Mouse (Mus musculus) hindbrain, embryonic 12.5 days (tissue): ENCODE data around the gene Itih4. TPM values are rescaled to one million over a fixed set of nuclear protein-coding genes. Genes with fewer than 3 reads are reported as not detected.

Source experiments
- ATAC-seq: fragments of 200-750 bp; cut with Nextera tagmentation; 2 replicates; pipeline ENCODE4 v1.8.0; 2017; ENCODE audit warnings: moderate TSS enrichment; ENCODE audit not compliant: low FRiP score
- H3K27ac ChIP-seq: fragments of 300-500 bp; sonication (generic); 2 replicates; pipeline ENCODE4 v1.5.1; 2016; ENCODE audit warnings: mild to moderate bottlenecking
- H3K27me3 ChIP-seq: fragments of 300-500 bp; sonication (generic); 2 replicates; pipeline ENCODE4 v1.6.1; 2016; ENCODE audit warnings: mild to moderate bottlenecking
- H3K36me3 ChIP-seq: fragments of 300-500 bp; sonication (generic); 2 replicates; pipeline ENCODE4 v1.6.1; 2016; ENCODE audit warnings: mild to moderate bottlenecking
- H3K4me1 ChIP-seq: fragments of 300-500 bp; sonication (generic); 2 replicates; pipeline ENCODE4 v1.6.1; 2016
- H3K4me2 ChIP-seq: fragments of 300-500 bp; sonication (generic); replicated peaks from 2 replicates; pipeline ENCODE4 v1.6.1; 2016; ENCODE audit warnings: mild to moderate bottlenecking
- H3K4me3 ChIP-seq: fragments of 300-500 bp; sonication (generic); 2 replicates; pipeline ENCODE4 v1.5.1; 2016; ENCODE audit warnings: mild to moderate bottlenecking
- H3K9ac ChIP-seq: fragments of 300-500 bp; sonication (generic); 2 replicates; pipeline ENCODE4 v1.6.1; 2016; ENCODE audit warnings: mild to moderate bottlenecking, moderate library complexity
- H3K9me3 ChIP-seq: fragments of 300-500 bp; sonication (generic); replicated peaks from 2 replicates; pipeline ENCODE4 v1.6.1; 2016; ENCODE audit warnings: mild to moderate bottlenecking
- WGBS: fragments of 180-500 bp; shearing (Covaris S2); methylation state at CpG from one replicate; pipeline ENCODE4 v1.1.7; 2016; 5-methylcytosine and 5-hydroxymethylcytosine counted together
- polyA plus RNA-seq: library from polyadenylated mRNA; unstranded; fragments of >200 nt; fragmentation: Nextera tagmentation; extraction: Ambion mirVana; gene quantifications from 2 replicates; pipeline ENCODE4 v1.2.1, GENCODE M21; 2016

Itih4 gene
- polyA plus RNA-seq, 1 experiment from 2014 or later, result 0.19 TPM

DNA sequence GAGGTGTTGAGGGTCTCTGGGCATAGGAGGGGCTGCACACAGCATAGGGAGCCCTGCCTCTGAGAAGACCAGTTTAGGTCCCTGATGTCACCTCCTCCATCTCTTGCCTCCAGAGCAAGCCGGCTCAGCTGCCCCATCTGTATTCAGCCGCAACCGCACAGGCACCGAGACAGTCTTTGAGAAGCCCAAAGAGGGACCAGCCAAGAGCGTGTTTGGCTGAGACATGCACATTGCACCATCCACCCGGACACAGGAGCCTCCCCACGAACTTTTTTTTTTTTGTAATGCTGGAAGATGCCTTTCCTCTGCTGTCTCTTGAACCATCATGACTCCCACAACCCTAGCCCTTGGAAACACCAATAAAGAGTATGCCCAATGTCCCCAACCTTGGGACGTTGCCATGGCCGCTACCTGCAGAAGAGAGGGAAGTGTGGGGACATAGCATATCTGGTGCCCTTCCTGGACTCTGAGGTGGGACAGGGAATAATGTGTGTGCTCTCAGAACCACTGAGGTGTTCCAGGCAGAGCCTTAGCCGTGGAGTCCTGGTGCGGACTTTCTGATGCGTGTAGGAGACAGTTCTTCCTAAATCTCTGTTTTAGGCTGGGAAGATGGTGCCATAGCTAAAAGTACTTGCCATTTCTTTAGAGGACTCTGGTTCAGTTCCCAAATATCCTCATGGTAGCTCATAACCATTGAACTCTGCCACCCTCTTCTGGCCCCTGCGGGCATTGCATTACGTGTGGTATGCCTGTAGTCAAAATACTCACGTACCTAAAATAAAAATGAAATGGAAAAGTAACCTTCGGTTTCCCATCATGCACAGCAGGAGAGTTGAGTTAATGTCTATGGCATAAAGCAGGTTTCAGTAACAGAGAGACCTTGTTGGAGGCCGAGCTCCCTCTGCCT lies 5.2 kb upstream of the Itih4 start:
- no peaks in the 10 kb centered on the region for H3K27me3 ChIP-seq
- no peaks in the 10 kb centered on the region for H3K9me3 ChIP-seq
- no peak overlapping the region for H3K4me3 ChIP-seq
- H3K36me3 ChIP-seq, result 0 out of 2 replicates have a peak, but pooled peaks cover 11% of the 10 kb centered on the region
- peaks cover 3% of the 10 kb centered on the region; the same call in 1 of the 2 replicates for H3K4me1 ChIP-seq
- no peak for ATAC-seq
- no peak overlapping the region for H3K27ac ChIP-seq
- H3K4me2 ChIP-seq, result no peak overlapping the region
- H3K9ac ChIP-seq, result no peak overlapping the region
- WGBS, result 85% methylated on average over 17 of the region's 17 CpGs

DNA sequence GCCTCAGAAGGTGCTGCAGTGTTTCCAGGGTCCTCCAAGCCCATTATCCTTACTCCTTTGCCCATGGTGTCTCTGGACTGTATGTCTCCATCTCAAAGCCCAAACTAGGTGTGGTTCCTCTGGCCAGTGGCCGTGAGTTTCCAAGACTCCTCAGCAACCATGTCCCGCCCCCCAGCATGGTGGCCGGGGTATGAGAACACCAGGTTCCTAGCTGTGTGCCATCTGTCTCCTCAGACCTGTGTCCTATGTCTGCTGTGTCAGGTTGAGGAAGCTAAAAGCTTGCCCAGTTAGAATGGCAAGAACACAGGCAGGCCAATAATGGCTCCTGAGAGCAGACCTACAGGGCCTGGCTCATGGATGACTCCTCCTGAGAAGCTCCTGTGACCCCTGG lies 4.6 kb upstream of the Itih4 start:
- H3K27ac ChIP-seq, result no peak overlapping the region
- H3K9me3 ChIP-seq, result no peaks in the 10 kb centered on the region
- H3K9ac ChIP-seq, result no peak overlapping the region
- ATAC-seq, result no peak
- 94% methylated on average over 3 of the region's 3 CpGs for WGBS
- no peak overlapping the region for H3K4me3 ChIP-seq
- 0 out of 2 replicates have a peak, but pooled peaks cover 7% of the 10 kb centered on the region for H3K36me3 ChIP-seq
- H3K27me3 ChIP-seq, result no peaks in the 10 kb centered on the region
- H3K4me2 ChIP-seq, result no peak overlapping the region
- peaks cover 3% of the 10 kb centered on the region; the same call in 1 of the 2 replicates for H3K4me1 ChIP-seq

DNA sequence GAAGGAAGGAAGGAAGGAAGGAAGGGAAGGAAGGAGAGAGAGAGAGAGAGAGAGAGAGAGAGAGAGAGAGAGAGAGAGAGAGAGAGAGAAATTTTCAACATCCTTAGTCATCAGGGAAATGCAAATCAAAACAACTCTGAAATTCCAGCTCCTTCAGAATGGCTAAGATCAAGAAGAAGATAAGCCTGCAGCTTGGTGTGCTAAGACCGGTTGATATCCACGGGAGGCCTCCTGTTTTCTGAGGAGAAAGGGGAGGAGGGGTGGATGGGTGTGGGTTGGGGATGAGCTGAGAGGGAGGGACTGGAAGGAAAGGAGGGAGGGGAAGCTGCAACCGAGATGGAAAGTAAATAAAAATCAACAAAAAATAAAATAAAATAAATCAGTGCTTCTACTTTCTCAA lies 978 bp upstream of the Itih4 start:
- Histone ChIP-seq H3K4me1 (0 out of 2 replicates have a peak, but pooled peaks cover 3% of the 10 kb centered on the region), H3K36me3 (no peaks in the 10 kb centered on the region), H3K27ac (no peak overlapping the region), H3K9me3 (no peaks in the 10 kb centered on the region), H3K27me3 (no peaks in the 10 kb centered on the region), H3K4me2 (no peak overlapping the region), H3K4me3 (no peak overlapping the region), H3K9ac (no peak overlapping the region)
- WGBS, result 32% methylated on average over 3 of the region's 3 CpGs
- no peak for ATAC-seq

DNA sequence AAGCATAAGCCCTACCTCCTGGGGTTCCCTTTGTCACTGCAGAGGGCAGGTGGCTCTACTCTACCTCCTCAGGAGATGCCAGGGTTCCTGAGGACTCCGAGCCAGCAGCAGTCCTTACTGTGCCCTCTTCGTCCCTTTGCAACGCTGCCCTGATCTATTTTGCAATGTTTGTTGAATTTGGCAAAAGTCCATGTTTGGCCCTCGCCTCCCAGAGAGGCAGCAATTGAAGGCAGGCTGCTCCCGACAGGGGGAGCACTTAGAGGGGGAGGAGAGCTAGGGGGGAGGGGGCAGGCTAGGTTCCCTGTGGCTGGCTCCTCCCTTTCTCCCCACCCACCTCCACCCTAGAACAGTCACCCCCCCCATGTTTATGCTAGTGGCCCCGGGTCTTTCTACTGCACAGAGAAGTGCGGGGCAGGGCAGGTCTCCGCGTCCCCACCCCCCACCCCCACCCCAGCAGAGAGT lies 2.0 kb downstream of the Itih4 start:
- Histone ChIP-seq H3K9ac (no peak overlapping the region), H3K9me3 (no peaks in the 10 kb centered on the region), H3K4me2 (no peak overlapping the region; the same call in 1 of the 2 replicates), H3K27ac (no peak overlapping the region), H3K27me3 (no peaks in the 10 kb centered on the region), H3K4me1 (0 out of 2 replicates have a peak, but pooled peaks cover 3% of the 10 kb centered on the region), H3K4me3 (no peak overlapping the region), H3K36me3 (no peaks in the 10 kb centered on the region)
- 21% methylated on average over 9 of the region's 9 CpGs for WGBS
- no peak for ATAC-seq

DNA sequence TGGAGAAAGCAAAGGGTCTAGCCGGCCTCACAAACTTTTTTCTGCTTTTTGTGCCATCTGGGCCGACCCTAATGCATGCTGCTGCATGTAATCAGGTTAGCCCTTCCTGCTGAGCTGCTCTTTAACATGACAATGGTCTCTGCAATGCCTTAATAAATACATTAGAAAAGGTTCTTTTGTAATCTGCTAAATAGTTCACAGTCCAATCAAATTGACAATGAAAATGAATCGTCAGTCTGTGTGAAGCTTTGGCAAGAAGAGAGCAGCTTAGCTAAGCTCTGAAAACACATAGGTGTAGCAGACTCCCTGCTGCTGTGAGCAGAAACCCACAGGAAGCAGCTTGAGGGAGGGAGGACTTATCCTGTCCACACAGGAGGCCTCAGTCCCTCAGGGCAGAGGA lies 13.7 kb downstream of the Itih4 start:
- H3K4me2 ChIP-seq, result no peak overlapping the region
- H3K4me1 ChIP-seq, result no peaks in the 10 kb centered on the region
- H3K27me3 ChIP-seq, result no peaks in the 10 kb centered on the region
- no peak overlapping the region for H3K27ac ChIP-seq
- no peaks in the 10 kb centered on the region for H3K9me3 ChIP-seq
- no peaks in the 10 kb centered on the region for H3K36me3 ChIP-seq
- no peak for ATAC-seq
- 37% methylated on average over 3 of the region's 3 CpGs for WGBS
- H3K4me3 ChIP-seq, result no peak overlapping the region
- H3K9ac ChIP-seq, result no peak overlapping the region

DNA sequence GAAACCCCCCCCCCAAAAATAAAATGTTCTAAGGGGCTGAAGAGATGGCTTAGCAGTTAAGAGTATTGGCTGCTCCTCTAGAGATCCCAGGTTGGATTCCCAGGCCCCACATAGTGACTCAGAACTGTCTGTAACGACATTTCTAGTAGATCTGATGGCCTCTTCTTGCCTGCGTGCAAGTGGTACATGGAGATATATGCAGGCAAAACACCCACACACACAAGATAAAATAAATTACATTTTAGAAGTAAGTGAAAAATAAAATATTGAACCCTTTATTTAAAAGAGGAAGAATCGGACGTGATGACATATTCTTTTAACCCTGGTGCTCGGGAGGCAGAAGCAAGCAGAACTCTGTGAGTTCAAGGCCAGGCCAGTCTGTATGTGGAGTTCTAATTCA lies 16.4 kb downstream of the Itih4 start:
- Histone ChIP-seq H3K9ac (no peak overlapping the region), H3K4me3 (no peak overlapping the region), H3K4me2 (no peak overlapping the region), H3K27me3 (no peaks in the 10 kb centered on the region), H3K36me3 (no peaks in the 10 kb centered on the region), H3K9me3 (no peaks in the 10 kb centered on the region), H3K4me1 (no peaks in the 10 kb centered on the region), H3K27ac (no peak overlapping the region)
- no peak for ATAC-seq
- WGBS, result 95% methylated on average over 5 of the region's 5 CpGs

DNA sequence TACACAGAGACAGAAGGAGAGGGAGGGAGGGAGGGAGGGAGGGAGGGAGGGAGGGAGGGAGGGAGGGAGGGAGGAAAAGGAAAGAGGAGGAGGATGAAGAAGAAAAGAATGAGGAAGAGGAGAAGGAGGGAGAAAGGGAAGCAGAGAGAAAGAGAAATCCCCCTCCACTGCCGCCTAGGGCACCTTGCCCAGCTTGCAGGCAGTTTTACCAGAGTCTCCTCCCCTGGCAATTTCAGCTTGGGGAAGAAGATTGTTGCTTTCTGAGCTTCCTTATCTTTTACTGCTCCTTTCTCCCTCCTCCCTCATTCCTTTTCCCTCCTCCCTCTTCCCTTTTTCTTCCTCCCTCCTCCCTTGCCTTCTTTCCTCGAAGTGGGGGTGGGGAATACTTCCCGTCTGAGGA lies 16.8 kb downstream of the Itih4 start:
- H3K9me3 ChIP-seq, result no peaks in the 10 kb centered on the region
- H3K36me3 ChIP-seq, result no peaks in the 10 kb centered on the region
- H3K4me3 ChIP-seq, result no peak overlapping the region
- H3K27ac ChIP-seq, result no peak overlapping the region
- WGBS, result 77% methylated on average over 3 of the region's 3 CpGs
- no peaks in the 10 kb centered on the region for H3K4me1 ChIP-seq
- no peak for ATAC-seq
- H3K4me2 ChIP-seq, result no peak overlapping the region
- H3K9ac ChIP-seq, result no peak overlapping the region
- H3K27me3 ChIP-seq, result no peaks in the 10 kb centered on the region

DNA sequence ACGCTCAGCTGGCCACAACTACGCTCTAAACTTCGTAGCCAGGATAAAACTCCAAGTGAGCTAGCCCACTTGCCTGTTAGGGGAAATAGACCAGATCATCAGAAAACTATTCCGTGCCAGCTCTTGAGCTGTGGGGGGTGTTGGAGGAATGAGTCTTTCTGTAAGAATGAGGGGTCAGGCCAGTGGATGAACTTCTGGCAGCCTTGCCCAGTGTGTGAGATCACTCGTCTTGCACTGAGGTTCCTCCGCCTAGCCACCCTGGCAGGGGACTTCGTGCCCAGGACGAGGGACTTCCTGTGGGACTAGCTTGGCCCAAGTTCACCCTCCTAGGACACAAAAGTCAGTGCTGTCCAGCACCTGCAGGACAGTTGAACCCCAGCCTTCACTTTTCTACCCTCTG lies 18.0 kb downstream of the Itih4 start:
- 84% methylated on average over 8 of the region's 8 CpGs for WGBS
- Histone ChIP-seq H3K27ac (no peak overlapping the region), H3K4me3 (no peak overlapping the region)

DNA sequence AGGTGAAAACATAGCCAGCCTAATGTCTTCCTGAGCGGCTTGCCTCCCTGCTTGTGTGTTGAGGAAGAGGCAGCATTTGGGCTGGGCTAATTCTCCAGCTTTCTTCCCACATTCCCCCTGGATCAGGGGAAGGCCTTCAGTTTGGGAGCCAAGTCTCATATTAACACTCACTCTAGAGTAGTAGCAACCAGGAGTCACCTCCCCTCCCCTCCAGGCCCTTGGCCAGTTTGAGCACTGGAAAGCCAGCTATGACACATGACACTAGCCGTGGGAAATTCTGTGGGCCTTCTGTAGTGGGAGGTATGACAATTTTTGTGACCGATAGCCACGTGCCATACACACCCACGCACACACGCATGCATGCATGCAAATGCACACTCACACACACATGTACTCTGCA lies 19.7 kb downstream of the Itih4 start:
- Histone ChIP-seq H3K36me3 (no peaks in the 10 kb centered on the region), H3K4me2 (no peak overlapping the region), H3K4me1 (no peaks in the 10 kb centered on the region), H3K4me3 (no peak overlapping the region), H3K27ac (no peak overlapping the region), H3K9me3 (no peaks in the 10 kb centered on the region), H3K9ac (no peak overlapping the region), H3K27me3 (no peaks in the 10 kb centered on the region)
- WGBS, result 89% methylated on average over 6 of the region's 6 CpGs
- ATAC-seq, result no peak

More for the DNA sequence above, 18.0 kb downstream of the Itih4 start:
- ATAC-seq, result no peak
- Histone ChIP-seq H3K27me3 (no peaks in the 10 kb centered on the region), H3K4me1 (no peaks in the 10 kb centered on the region), H3K4me2 (no peak overlapping the region), H3K9ac (no peak overlapping the region), H3K36me3 (no peaks in the 10 kb centered on the region), H3K9me3 (no peaks in the 10 kb centered on the region)

DNA sequence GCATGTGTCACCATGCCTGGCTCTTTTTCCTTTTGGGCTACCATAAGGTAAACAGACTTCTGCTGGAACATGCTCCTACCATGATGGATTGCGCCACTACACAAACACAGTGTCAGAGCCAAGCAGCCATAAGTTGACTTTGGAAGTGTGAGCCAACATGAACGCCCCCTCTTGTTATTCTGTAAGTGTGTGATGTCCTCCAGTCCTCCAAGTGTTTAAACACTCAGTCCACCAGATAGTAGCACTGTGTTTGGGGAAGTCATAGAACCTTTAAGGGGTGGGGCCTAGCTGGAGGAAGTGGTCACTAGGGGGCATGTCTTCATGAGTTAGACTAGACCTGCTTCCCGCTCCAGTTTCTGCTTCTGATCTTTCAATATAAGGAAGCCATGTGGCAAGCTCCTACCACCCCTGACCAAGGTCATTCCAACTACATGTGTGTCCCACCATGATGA lies 21.6 kb downstream of the Itih4 start:
- Histone ChIP-seq H3K27ac (no peak overlapping the region), H3K4me1 (no peaks in the 10 kb centered on the region), H3K9ac (no peak overlapping the region), H3K9me3 (no peaks in the 10 kb centered on the region), H3K36me3 (no peaks in the 10 kb centered on the region), H3K27me3 (no peaks in the 10 kb centered on the region), H3K4me3 (no peak overlapping the region), H3K4me2 (no peak overlapping the region)
- no peak for ATAC-seq
- WGBS, result 88% methylated on average over 3 of the region's 3 CpGs

DNA sequence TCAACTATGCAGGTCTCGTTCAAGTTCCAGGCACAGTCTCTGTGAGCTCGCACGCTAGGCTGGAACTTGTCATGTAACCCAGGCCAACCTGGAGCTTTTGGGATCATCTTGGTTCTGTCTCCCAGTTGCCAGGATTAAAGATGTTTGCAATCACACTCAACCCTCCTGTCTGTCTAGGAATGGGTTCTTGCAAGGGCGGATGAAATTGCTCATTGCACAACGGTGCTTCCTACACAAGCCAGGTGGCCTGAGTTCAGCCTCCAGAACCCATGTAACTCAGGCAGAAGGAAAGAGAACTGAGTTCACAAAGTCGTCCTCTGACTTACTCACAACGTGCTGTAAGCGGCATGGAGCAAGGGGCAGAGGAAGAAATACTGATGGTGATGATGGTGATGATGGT lies 24.9 kb downstream of the Itih4 start:
- WGBS, result 94% methylated on average over 8 of the region's 8 CpGs
- H3K36me3 ChIP-seq, result no peaks in the 10 kb centered on the region
- no peak overlapping the region for H3K4me2 ChIP-seq
- no peak overlapping the region for H3K4me3 ChIP-seq
- no peaks in the 10 kb centered on the region for H3K4me1 ChIP-seq
- H3K27ac ChIP-seq, result no peak overlapping the region
- no peak for ATAC-seq
- no peaks in the 10 kb centered on the region for H3K9me3 ChIP-seq
- no peak overlapping the region for H3K9ac ChIP-seq
- H3K27me3 ChIP-seq, result no peaks in the 10 kb centered on the region

DNA sequence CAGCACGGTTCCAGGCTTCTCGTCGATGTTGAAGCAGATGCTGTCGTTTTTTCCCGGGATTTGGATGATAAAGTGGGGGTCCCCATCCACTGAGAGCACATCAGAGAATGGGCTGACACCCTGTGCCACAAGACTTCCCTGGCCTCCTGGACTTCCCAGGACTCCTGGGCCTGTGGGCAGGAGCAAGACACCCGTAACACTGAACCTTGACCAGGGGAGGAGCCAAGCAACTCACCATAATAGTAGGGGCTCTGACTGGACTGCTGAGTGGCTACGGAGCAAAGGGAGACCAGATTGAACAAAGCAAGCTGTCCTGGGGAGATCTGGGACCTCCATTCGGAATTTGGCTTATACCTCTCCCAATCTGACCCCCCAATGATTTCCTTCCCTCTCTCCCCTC lies 26.4 kb downstream of the Itih4 start:
- Histone ChIP-seq H3K4me3 (no peak overlapping the region), H3K27me3 (no peaks in the 10 kb centered on the region), H3K9me3 (no peaks in the 10 kb centered on the region), H3K36me3 (no peaks in the 10 kb centered on the region), H3K4me1 (no peaks in the 10 kb centered on the region), H3K9ac (no peak overlapping the region), H3K4me2 (no peak overlapping the region), H3K27ac (no peak overlapping the region)
- WGBS, result 87% methylated on average over 8 of the region's 8 CpGs
- no peak for ATAC-seq

DNA sequence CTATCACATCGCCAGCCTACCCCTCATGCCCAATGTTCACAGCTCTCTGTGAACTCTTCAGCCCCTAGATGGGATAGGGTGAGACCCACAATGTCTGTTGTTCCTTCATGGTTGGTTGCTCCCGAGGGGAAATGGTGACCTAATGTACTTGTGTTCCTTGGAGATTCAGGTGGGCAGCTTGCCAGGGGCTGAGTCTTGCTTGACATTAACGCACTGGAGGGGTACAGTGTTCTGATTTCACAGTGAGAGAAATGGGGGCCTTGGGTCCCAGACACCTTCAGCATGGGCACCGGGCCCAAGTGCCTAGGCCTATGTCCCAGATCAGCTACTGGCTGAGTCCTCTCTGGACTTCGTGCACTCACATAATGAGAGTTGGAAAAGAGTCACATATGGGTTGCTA lies 27.1 kb downstream of the Itih4 start:
- no peak overlapping the region for H3K4me3 ChIP-seq
- no peaks in the 10 kb centered on the region for H3K9me3 ChIP-seq
- 90% methylated on average over 5 of the region's 5 CpGs for WGBS
- no peak overlapping the region for H3K4me2 ChIP-seq
- no peaks in the 10 kb centered on the region for H3K4me1 ChIP-seq
- no peaks in the 10 kb centered on the region for H3K27me3 ChIP-seq
- ATAC-seq, result no peak
- H3K36me3 ChIP-seq, result no peaks in the 10 kb centered on the region
- H3K27ac ChIP-seq, result no peak overlapping the region
- H3K9ac ChIP-seq, result no peak overlapping the region
